Mouse (Mus musculus): ENCODE data around the gene Cldn3.
"Not testable (repeated sequence)": the region's sequence is repeated elsewhere in the genome, so short reads cannot be mapped to it uniquely, and the experiment has no call there.

Cldn3 gene

GRCm38 (mm10) chr5:134985633-134986297, at the start of gene Cldn3:
Gene Cldn3, plus strand, starts transcription at chr5:134986214.
- no peak for ATAC-seq (ENCODE audit: insufficient number of reproducible peaks, low FRiP score, low TSS enrichment)

GRCm38 (mm10) chr5:134936626-134937185, 49.3 kb upstream of the Cldn3 start:
- no peak for ATAC-seq (ENCODE audit: insufficient number of reproducible peaks, low FRiP score, low TSS enrichment)

- no peak for ATAC-seq (ENCODE audit: insufficient number of reproducible peaks, low FRiP score, low TSS enrichment)
These were observed 46.9 kb upstream of the Cldn3 start for GRCm38 (mm10) chr5:134939069-134939468.

GRCm38 (mm10) chr5:134939554-134939953, 46.5 kb upstream of the Cldn3 start:
- ATAC-seq (ENCODE audit: insufficient number of reproducible peaks, low FRiP score, low TSS enrichment) = not testable (repeated sequence)

GRCm38 (mm10) chr5:134941472-134942209, 44.4 kb upstream of the Cldn3 start:
- no peak for ATAC-seq (ENCODE audit: insufficient number of reproducible peaks, low FRiP score, low TSS enrichment)

- ATAC-seq (ENCODE audit: insufficient number of reproducible peaks, low FRiP score, low TSS enrichment) = no peak
These were observed 43.3 kb upstream of the Cldn3 start for GRCm38 (mm10) chr5:134942740-134943139.

GRCm38 (mm10) chr5:134944179-134944578, 41.8 kb upstream of the Cldn3 start:
- ATAC-seq (ENCODE audit: insufficient number of reproducible peaks, low FRiP score, low TSS enrichment) = no peak

- ATAC-seq (ENCODE audit: insufficient number of reproducible peaks, low FRiP score, low TSS enrichment) = no peak
These were observed 40.6 kb upstream of the Cldn3 start for GRCm38 (mm10) chr5:134945266-134945959.

- ATAC-seq (ENCODE audit: insufficient number of reproducible peaks, low FRiP score, low TSS enrichment) = no peak
These were observed 39.8 kb upstream of the Cldn3 start for GRCm38 (mm10) chr5:134946063-134946856.

- ATAC-seq (ENCODE audit: insufficient number of reproducible peaks, low FRiP score, low TSS enrichment) = no peak
These were observed 39.2 kb upstream of the Cldn3 start, which contains the start of gene Cldn4 for GRCm38 (mm10) chr5:134946857-134947255. Gene Cldn4, minus strand, starts transcription at chr5:134946934.

- ATAC-seq (ENCODE audit: insufficient number of reproducible peaks, low FRiP score, low TSS enrichment) = no peak
These were observed 38.5 kb upstream of the Cldn3 start for GRCm38 (mm10) chr5:134947420-134948084.

GRCm38 (mm10) chr5:134948085-134948439, 38.0 kb upstream of the Cldn3 start:
- no peak for ATAC-seq (ENCODE audit: insufficient number of reproducible peaks, low FRiP score, low TSS enrichment)

- no peak for ATAC-seq (ENCODE audit: insufficient number of reproducible peaks, low FRiP score, low TSS enrichment)
These were observed 34.7 kb upstream of the Cldn3 start for GRCm38 (mm10) chr5:134951053-134951884.

- no peak for ATAC-seq (ENCODE audit: insufficient number of reproducible peaks, low FRiP score, low TSS enrichment)
These were observed 30.5 kb upstream of the Cldn3 start for GRCm38 (mm10) chr5:134955491-134955890.

- no peak for ATAC-seq (ENCODE audit: insufficient number of reproducible peaks, low FRiP score, low TSS enrichment)
These were observed 26.9 kb upstream of the Cldn3 start for GRCm38 (mm10) chr5:134959114-134959513.

GRCm38 (mm10) chr5:134960430-134960829, 25.6 kb upstream of the Cldn3 start:
- no peak for ATAC-seq (ENCODE audit: insufficient number of reproducible peaks, low FRiP score, low TSS enrichment)

GRCm38 (mm10) chr5:134961519-134961918, 24.5 kb upstream of the Cldn3 start:
- ATAC-seq (ENCODE audit: insufficient number of reproducible peaks, low FRiP score, low TSS enrichment) = no peak

- ATAC-seq (ENCODE audit: insufficient number of reproducible peaks, low FRiP score, low TSS enrichment) = no peak
These were observed 22.5 kb upstream of the Cldn3 start for GRCm38 (mm10) chr5:134963546-134963945.

- not testable (repeated sequence) for ATAC-seq (ENCODE audit: insufficient number of reproducible peaks, low FRiP score, low TSS enrichment)
These were observed 21.4 kb upstream of the Cldn3 start for GRCm38 (mm10) chr5:134964655-134965054.
